Mouse (Mus musculus) adipocyte (in vitro differentiated cells): ENCODE measurements around the gene Mtnr1b.

Source experiments
- DNase-seq: peaks from one replicate; pipeline ENCODE4 v3.0.0-alpha.2; 2016; ENCODE audit warnings: low spot score

The Mtnr1b gene

DNA sequence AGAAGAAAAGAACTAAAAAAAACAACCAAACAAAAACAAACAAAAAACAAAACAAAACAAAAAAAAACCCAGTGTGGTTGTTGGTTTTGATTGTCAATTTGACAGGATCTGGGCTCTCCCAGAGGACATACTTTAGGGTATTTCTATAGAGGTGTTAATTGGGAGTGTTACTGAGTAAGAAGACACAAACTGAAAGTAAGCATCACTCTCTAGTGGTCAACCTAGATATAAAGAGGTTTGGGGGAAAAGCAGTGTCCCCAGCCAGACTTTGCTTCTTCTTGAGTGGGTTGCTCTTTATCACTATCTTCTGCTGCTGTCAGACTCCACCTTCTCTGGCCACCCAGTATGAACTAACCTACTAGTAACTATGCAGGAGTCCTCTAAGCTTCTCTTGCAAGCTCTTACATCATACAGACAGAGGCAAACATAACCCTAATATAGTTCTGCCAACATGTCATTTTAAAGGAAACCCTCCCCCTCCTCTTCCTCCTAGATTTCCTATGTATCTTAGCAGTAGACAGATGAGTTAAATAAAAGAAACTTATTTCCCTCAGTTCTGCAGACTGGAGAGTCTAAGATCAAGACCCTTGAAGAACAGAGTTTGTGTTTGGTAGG is 71.8 kb downstream of the Mtnr1b start:
- DNase-seq: no peak

DNA sequence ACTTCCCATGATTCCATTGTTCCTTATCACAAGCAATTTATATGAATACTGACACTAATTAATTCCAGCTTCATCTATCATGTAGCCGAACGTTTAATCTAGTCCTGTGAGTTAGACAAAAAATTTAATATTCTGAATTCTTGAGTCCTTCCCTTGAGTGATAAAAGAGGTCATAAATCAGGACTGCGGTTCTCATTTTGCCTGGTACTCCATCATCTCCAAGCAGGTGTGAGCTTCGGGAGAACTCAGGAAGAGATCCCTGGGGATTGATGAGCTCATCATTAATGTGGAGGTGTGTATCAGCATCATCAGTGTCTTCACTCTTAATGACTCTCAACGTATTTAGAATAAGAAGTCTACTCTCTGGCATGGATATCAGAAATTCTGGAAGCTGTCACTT is 74.0 kb downstream of the Mtnr1b start:
- no peak for DNase-seq

DNA sequence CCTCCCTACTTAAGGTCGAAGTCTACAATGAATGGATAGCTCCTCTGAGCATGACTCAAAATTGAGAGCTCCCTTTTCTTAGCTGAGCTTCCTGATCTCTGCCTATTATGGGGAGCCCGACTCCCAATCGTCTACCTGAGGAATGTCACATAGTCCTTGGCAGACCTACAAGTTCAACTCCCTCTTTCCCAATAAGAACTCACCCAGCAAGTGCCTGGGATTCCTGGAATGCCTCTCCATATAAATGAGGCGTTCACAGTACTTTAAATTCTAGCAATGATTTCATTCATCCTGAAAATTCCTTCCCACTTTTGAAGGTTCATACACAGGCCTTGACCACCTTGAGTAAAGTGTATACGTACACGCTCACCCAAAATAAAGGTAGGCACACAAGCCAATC is 79.9 kb downstream of the Mtnr1b start:
- no peak for DNase-seq

DNA sequence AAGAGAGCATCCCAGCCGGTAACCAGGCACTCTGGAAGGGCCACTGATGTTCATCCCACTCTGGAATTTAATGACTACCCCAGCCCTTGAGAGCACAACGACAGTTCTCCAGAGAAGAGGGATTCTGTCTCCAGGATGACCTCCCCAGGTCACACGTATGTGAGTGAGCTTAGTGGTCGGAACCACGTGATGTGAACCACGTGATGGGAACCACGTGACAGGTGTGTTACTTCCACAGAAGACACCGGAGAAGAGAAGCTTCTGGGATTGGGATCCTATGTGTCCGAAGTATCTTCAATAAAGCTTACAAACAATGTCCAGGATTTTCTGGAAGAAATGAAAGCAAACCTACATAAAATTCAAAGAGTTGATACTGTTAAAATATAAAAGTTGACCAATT is 82.3 kb downstream of the Mtnr1b start:
- no peak for DNase-seq

DNA sequence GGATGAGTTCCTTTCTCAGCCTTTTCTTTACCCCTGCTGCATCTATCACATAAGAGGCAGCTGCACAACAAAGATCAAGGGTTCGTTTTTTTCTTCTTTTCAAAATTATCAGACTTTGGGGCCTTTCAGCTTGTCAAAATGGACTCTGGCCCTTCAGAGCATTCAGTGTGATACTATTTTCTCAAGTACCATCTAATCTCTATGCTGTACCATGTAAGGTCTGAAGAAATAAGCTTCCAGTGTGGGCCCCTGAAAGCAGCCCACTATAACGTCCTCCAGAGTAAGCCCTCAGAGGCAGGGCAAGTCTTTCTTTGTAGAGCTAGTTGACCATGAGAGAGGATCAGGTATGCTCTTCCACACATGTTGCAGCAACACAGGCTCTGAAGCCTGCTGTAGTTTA is 87.7 kb downstream of the Mtnr1b start:
- DNase-seq: no peak

DNA sequence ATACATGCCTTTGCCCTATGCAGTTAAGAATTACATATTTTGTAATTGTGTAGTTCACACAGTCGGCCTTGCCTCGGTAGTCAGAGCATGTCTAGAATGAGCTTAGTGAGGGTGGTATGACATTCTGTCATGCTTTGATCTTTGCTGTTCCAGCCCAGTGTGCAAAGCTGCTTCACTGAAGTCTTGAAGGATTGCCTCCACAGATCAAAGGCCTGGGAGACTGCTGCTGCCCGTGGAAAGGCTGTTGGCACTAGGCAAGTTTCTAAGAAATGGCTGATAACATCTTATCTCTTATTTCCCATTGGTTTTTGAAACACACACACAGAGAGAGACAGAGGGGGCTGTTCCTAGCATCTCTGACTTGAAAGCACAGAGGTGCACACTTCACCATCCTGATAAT is 88.2 kb downstream of the Mtnr1b start:
- no peak for DNase-seq

DNA sequence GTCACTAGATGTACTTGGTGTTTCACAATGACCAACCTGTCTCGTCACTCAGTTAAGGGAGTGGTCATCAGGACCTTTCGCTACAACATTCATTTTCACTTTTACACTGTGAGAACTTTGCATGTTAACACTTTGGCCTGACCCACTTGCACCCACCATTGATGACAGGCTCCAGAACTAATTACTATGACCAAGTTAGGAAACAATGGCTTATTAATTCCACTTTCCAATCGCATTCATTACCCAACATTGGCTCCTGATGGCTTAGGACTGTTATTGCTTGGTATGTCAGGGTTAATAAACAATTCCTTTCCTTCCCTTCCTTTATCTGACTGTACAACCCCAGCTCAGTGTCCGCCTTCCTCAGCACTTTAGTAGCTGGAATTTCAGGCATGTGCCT is 92.4 kb downstream of the Mtnr1b start:
- DNase-seq: no peak

DNA sequence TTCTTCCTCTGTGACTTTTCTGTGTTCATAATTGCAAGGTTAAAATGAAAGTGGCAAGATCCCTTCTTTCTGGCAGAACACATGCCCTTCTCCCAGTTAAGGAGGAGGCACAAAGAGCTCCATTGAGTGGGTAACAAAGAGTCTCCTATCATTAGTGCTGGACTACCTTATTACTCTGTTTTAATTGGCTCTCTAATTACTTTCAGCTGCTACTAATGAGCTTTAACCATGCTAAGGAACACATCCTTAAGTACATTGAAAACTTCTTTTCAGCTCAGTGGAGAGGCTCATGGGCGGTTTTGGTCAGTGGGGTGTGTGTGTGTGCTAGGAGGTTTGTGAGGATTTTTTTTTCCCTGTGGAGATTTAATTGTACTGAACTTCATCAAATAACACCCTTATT is 99.4 kb downstream of the Mtnr1b start:
- no peak for DNase-seq
